Mouse (Mus musculus) heart, postnatal 36 days (tissue): ENCODE data around the gene Def6. TPM values are rescaled to one million over a fixed set of nuclear protein-coding genes. Genes with fewer than 3 reads are reported as not detected.

Experiments
- DNase-seq, 2 experiments: peaks; one replicate each; pipeline ENCODE4 v3.0.0; 2021 to 2022
- intact Hi-C: fragments of 180-260 bp; cut with DNase I; formaldehyde crosslinking; loops from one replicate; pipeline ENCODE4 v1.15.1; 2025
- total RNA-seq, 2 experiments: library from RNA; stranded (reverse); gene quantifications; 2 replicates each; pipeline ENCODE4 v1.2.3; 2021

The Def6 gene
- total RNA-seq, 2 experiments from 2014 or later: 3.1 to 3.2 TPM

DNA sequence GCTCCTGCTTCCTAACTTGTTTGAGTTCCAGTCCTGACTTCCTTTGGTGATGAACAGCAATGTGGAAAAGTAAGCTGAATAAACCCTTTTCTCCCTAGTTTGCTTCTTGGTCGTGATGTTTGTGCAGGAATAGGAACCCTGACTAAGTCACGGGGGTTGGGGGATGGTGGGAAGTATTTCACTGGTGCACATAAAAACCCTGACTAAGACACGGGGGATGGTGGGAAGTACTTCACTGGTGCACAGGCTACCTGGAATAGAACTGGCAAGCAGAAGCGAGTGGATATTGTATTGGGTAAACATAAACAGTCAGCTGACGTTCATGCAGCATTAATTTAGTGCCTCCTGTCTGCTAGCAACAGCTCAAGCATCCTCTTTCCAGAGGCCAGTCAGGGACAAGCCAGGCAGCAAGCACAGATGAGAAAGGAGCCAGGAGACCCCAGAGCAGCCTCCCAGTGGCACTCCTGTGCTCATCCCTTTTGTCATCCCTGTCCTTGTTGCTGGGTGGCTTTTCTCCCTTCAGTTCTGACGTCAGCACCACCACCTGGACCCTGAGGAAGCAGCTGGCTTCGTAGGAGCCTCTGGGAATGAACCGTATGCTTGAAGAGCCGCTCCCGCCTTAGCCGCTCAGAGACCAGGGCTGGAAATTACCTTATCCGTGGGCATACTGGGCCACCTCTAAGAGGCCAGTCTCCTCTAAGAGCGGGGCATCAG lies 55.8 kb downstream of the Def6 start:
- no peak for DNase-seq
- intact Hi-C loops: no loop called here

DNA sequence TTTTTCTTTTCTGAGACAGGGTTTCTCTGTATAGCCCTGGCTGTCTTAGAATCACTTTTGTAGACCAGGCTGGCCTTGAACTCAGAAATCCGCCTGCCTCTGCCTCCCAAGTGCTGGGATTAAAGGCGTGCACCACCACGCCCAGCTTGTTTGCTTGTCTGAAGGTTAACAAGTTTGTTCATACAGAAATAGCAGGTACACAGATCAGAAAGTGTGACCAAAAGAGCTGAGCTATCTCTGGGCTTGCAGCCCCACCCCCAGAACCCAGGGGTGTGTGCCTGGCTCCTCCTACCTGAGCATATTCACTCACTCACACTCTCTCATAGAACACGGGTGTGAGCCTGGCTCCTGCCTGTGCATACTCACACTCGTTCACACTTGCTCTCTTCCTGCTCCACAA lies 59.7 kb downstream of the Def6 start:
- intact Hi-C loops: no loop called here
- no peak for DNase-seq

DNA sequence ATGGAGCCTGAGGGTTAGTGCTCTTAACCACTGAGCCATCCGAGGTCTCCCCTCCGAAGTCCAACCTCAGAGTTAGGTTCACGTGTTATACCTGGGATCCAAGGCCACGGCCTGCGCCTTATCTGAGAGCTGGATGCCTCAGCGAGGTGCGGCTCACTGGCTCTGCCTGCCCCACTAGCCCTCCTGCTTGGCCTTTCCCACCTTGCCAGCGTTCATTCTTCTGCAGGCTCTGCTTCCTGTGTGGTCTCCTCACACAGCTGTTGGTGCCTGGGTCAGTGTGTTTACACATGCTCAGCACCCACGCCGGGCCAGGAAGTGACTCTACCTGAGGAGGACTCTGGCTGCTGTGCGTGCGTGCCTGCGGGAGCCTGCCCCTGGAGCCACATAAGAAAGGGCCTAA lies 62.6 kb downstream of the Def6 start:
- intact Hi-C loops: no loop called here
- DNase-seq: no peak

DNA sequence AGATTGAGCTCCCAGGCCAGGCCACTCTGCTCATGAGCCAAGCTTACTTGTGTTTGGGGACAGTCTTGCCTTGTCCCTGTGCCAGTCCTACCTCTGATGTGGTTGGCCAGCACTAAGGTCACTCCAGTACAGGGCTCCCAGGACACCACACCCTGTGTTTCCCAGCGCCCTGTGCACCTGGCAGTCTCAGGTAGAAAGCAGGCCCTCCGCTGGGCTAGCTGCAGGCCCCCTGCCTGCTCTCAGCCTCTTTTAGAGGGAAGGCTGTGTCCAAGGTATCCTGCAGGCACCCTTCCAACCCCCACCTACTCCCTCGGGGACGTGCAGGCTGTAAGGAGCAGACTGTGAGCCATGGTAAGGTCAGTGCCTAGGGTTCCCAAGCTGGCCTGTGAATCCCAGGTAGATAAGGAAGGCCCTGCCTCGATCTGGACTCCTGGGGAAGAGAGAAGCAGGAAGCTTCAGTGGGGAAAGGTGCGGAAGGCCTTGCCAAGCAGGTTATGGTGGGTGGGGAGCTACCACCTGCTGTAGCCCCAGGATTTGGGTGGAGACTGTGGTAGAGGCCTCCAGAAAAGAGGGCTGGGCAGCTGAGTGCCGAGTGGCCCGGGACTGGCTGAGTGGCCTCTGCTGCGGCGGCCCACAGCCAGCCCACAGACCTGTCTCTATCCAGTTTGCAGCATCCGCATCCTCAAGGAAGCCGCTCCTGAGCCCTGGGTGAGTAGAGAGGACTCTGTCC lies 64.1 kb downstream of the Def6 start:
- intact Hi-C loops: no loop called here
- DNase-seq: no peak

DNA sequence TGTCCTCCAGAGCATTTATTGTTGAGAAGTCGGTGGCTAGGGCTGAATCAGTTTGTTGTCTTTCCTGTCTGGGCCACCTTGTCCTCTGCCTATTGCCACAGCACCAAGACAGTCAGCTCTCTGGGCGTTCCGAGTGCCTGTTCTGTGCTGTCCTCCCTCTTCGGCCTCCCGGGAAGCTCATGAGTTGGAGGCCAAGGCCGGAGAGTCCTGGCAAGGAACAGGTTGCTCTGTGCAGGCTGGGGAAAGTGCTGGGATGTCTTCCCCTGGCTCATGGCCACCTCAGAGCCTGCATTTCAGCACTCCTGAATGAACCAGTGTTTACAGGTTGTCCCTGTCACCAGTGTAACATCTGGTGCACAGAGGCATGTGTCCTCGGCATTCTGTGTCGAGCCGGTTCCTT lies 64.7 kb downstream of the Def6 start:
- no peak for DNase-seq
- intact Hi-C loops: no loop called here

DNA sequence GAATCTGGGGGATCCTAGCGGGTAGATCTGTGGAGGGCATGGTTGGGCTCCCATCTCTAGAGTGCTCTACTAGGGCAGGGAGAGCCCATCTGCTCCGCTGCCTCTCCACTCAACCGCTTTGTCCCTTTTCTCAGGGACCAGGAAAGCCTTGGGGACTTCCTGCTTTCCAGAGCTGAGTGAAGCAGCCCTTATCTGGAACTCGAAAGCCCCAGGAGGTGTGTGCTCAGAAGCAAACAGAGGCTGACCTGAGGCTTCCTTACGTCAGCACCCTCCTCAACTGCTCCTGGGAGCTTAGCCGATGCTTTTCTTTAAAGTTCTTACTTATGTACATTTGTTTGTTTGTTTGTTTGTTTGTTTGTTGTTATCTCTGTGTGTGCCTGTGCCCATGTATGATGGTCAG lies 65.3 kb downstream of the Def6 start:
- intact Hi-C loops: no loop called here
- no peak for DNase-seq

DNA sequence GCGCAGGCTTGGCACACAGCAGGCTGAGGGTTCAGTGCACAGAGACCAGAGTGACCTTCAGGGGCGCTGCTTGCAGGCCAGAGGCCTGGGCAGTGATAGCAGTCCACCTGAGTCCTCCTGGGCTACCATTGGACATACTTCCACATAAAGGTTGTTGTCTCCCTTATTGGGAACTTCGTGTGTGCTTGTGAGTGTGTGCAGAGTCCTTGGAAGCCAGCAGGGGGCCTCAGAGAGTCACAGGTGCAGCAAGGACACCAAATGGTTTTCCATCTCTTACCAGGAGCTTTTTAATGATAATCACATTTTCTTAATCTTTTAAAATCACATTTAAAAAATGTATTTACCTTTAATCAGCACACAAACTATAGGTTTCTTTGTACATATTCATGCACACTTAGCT lies 67.2 kb downstream of the Def6 start:
- DNase-seq: no peak
- intact Hi-C loops: no loop called here

DNA sequence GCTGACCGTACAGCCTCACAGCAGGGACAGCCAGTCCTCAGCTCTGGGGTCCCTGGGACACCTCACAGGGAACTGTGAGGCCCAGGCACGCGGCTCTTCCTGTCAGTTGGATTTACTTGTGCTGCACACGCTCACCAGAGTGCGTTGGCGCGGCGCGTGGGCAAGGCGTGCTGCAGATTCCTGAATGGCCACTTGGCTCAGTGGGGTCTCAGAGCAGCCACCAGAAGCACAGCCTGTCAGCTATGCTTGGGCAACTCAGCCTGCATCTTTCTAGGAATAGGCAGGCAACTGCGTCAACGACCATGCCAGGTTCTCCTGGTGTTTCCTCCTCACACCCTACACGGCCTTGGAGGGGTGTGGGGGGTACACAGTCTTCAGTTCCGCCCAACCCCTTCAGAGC lies 69.6 kb downstream of the Def6 start:
- intact Hi-C loops: no loop called here
- no peak for DNase-seq

DNA sequence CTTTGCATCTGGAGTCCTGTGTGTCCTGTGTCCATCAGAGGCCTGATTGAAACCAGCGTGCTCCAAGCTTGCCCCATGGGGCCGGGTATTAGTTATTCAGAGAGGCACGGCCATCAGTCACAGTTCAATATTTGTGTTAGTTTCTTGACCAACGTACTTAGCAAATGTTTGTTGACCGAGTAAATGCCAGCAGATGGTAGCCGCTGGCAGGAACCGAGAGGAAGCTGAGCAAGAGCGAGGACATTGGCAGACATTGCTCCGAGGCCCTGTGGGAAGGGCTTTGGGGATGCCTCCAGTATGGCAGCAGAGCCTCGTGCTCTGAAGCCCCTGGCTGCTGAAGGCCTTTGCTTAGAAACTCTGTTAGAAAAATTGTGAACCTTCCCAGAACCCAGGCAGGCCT lies 70.1 kb downstream of the Def6 start:
- intact Hi-C loops: no loop called here
- DNase-seq: no peak

DNA sequence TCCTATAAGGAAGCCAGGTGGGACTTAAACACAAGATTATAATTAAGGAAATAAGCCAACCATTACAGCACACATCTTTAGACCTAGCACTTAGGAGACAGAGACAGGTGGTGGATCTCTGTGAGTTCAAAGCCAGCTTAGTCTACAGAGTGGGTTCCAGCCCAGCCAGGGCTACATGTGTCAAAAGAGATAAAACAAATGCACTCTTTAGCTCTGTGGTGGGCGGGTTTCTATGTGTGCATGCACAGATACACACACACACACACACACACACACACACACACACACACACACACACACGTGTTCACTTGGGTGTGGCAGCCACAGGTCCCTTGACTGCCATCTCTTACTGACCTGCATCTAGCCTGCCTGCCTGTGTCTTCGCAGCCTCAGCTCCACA lies 70.6 kb downstream of the Def6 start:
- intact Hi-C loops: no loop called here
- no peak for DNase-seq

Other genes starting within 250 kb of the Def6 start
- gene Tcp11, start 127.1 kb upstream of the Def6 start, total RNA-seq: not detected
- under 1 TPM; 0.53 to 0.70 TPM for gene Scube3, start 65.6 kb upstream of the Def6 start, total RNA-seq
- gene Zfp523, start 30.6 kb upstream of the Def6 start, total RNA-seq: 10 to 100 TPM; 14.3 to 16.0 TPM
- 10 to 100 TPM; 33.3 to 40.1 TPM for gene Ppard, start 24.9 kb downstream of the Def6 start, total RNA-seq
- gene Fance, start 105.7 kb downstream of the Def6 start, total RNA-seq: 10 to 100 TPM; 10.9 to 17.3 TPM
- gene Rpl10a, start 120.7 kb downstream of the Def6 start, total RNA-seq: 100 to 1,000 TPM; 392 TPM
- 10 to 100 TPM; 12.9 to 16.6 TPM for gene Tead3, start 143.0 kb downstream of the Def6 start, total RNA-seq
- gene Tulp1, start 157.4 kb downstream of the Def6 start, total RNA-seq: not detected